Mouse (Mus musculus) adipose tissue, adult 10 weeks (tissue): ENCODE measurements around the gene Ccdc126. TPM values are rescaled to one million over a fixed set of nuclear protein-coding genes. Genes with fewer than 3 reads are reported as not detected.

ENCODE experiments used
- polyA plus RNA-seq: library from polyadenylated mRNA; stranded (reverse); fragments of 350-450 nt; fragmentation: Illumina TruSeq; extraction: RNeasy Lipid Tissue Mini Kit (QIAGEN cat#74804); gene quantifications from one replicate; pipeline ENCODE4 v1.2.3, GENCODE M21; 2014; ENCODE audit warnings: low read depth, low replicate concordance

Ccdc126 gene
- polyA plus RNA-seq: 5.2 TPM

GRCm38 (mm10) chr6:49318966-49319594, at the start of gene Ccdc126:
Gene Ccdc126, plus strand, starts transcription at chr6:49319274.

GRCm38 (mm10) chr6:49367159-49368054, 48.3 kb downstream of the Ccdc126 start, which contains the start of gene Fam221a:
Gene Fam221a, plus strand, starts transcription at chr6:49367739.

Other genes starting within 250 kb of the Ccdc126 start
- gene Malsu1, start 245.5 kb upstream of the Ccdc126 start, polyA plus RNA-seq: 22.6 TPM
- 2.6 TPM for gene Igf2bp3, start 104.3 kb upstream of the Ccdc126 start, polyA plus RNA-seq
- 73.8 TPM for gene Tra2a, start 55.2 kb upstream of the Ccdc126 start, polyA plus RNA-seq
- 7.5 TPM for gene Fam221a, start 48.5 kb downstream of the Ccdc126 start, polyA plus RNA-seq
- 0.67 TPM for gene Stk31, start 76.3 kb downstream of the Ccdc126 start, polyA plus RNA-seq